Mouse (Mus musculus): ENCODE measurements at regions not wholly inside any gene's neighbourhood (a gene's known extent, or its start where the extent isn't known, plus 50 kb on each side); places are given as distances from the start of the nearest gene placed in this dataset.

- 77% methylated on average over 3 of the region's 3 CpGs for WGBS
- Histone ChIP-seq H3K4me3 (no peak overlapping the region), H3K4me2 (no peak overlapping the region), H3K27ac (ENCODE audit: poor library complexity, severe bottlenecking) (no peak overlapping the region), H3K36me3 (no peaks in the 10 kb centered on the region), H3K27me3 (replicated peaks) (no peaks in the 10 kb centered on the region), H3K9ac (no peak overlapping the region), H3K9me3 (replicated peaks) (no peaks in the 10 kb centered on the region), H3K4me1 (replicated peaks) (peaks cover 4% of the 10 kb centered on the region; the same call in 1 of the 2 replicates)
- no peak for ATAC-seq (ENCODE audit: insufficient number of reproducible peaks, low FRiP score)
Measured at GRCm38 (mm10) chr1:105094500-105094899, 262.0 kb downstream of the Rnf152 start.

DNA sequence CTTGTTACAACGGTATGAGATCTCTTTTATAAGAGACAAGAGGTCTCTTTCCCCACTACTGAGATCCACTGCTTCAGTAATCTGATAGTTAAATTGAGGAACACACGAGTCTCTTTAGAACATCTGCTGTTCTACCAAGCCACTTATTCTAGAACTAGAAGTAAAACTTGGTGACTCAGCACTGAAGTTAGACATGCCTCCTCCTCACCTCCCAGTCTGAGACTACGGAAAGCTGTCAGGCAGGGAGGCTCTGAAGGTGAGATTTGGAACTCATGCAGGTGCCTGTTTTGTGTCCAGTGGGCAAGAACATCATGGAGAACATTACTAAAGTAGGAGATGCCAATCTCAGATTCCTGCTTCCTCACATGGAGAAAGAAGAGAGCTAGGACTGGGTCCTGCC, 262.6 kb downstream of the Rnf152 start:
- Histone ChIP-seq H3K27me3 (replicated peaks) (no peaks in the 10 kb centered on the region), H3K4me2 (no peak overlapping the region), H3K9me3 (replicated peaks) (no peaks in the 10 kb centered on the region), H3K27ac (ENCODE audit: poor library complexity, severe bottlenecking) (no peak overlapping the region), H3K36me3 (no peaks in the 10 kb centered on the region), H3K4me1 (replicated peaks) (peaks cover 4% of the 10 kb centered on the region; the same call in 1 of the 2 replicates), H3K4me3 (no peak overlapping the region), H3K9ac (no peak overlapping the region)
- ATAC-seq (ENCODE audit: insufficient number of reproducible peaks, low FRiP score): no peak
- 72% methylated on average over 3 of the region's 3 CpGs for WGBS

DNA sequence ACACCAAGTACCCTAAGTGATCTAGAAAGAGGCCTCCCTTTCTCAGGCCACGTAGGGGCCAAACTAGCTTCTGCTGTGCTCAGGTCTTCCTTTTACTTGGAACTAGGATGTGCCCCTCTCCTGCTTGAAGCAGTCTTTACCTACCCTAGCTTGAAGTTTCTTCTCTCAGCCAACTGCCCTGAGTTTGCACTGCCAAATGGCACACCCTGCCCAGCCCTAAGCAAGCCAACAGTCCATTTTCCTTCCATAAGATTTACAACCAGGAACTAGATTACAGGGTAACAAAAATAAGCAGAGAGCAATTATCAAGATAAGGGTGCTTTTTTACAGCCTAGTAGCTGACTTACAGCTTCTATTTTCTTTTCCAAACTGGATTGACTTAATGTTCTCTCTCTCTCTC, 263.5 kb downstream of the Rnf152 start:
- no peak overlapping the region for H3K4me2 ChIP-seq
- no peak overlapping the region for H3K9ac ChIP-seq
- no peak for ATAC-seq (ENCODE audit: insufficient number of reproducible peaks, low FRiP score)
- H3K9me3 ChIP-seq (replicated peaks): no peaks in the 10 kb centered on the region
- no peaks in the 10 kb centered on the region for H3K27me3 ChIP-seq (replicated peaks)
- 48% methylated on average over 1 of the region's 1 CpGs for WGBS
- peaks cover 4% of the 10 kb centered on the region; the same call in 1 of the 2 replicates for H3K4me1 ChIP-seq (replicated peaks)
- H3K27ac ChIP-seq (ENCODE audit: poor library complexity, severe bottlenecking): no peak overlapping the region
- H3K4me3 ChIP-seq: no peak overlapping the region
- no peaks in the 10 kb centered on the region for H3K36me3 ChIP-seq

GRCm38 (mm10) chr1:105092309-105092904, 264.1 kb downstream of the Rnf152 start:
- Histone ChIP-seq H3K4me3 (no peak overlapping the region), H3K4me2 (no peak overlapping the region), H3K36me3 (no peaks in the 10 kb centered on the region), H3K9me3 (replicated peaks) (no peaks in the 10 kb centered on the region), H3K4me1 (replicated peaks) (peaks cover 4% of the 10 kb centered on the region; the same call in 1 of the 2 replicates), H3K9ac (no peak overlapping the region), H3K27ac (ENCODE audit: poor library complexity, severe bottlenecking) (no peak overlapping the region), H3K27me3 (replicated peaks) (no peaks in the 10 kb centered on the region)
- 20% methylated on average over 6 of the region's 6 CpGs for WGBS
- ATAC-seq (ENCODE audit: insufficient number of reproducible peaks, low FRiP score): no peak

- Histone ChIP-seq H3K36me3 (no peaks in the 10 kb centered on the region), H3K4me2 (no peak overlapping the region), H3K9ac (no peak overlapping the region), H3K27me3 (replicated peaks) (no peaks in the 10 kb centered on the region), H3K4me3 (no peak overlapping the region), H3K9me3 (replicated peaks) (no peaks in the 10 kb centered on the region), H3K27ac (ENCODE audit: poor library complexity, severe bottlenecking) (no peak overlapping the region), H3K4me1 (replicated peaks) (peaks cover 4% of the 10 kb centered on the region; the same call in 1 of the 2 replicates)
- 75% methylated on average over 7 of the region's 7 CpGs for WGBS
- no peak for ATAC-seq (ENCODE audit: insufficient number of reproducible peaks, low FRiP score)
Measured at GRCm38 (mm10) chr1:105088765-105089520, 267.6 kb downstream of the Rnf152 start.

- no peak overlapping the region for H3K9ac ChIP-seq
- 82% methylated on average over 1 of the region's 1 CpGs for WGBS
- no peak overlapping the region for H3K27ac ChIP-seq (ENCODE audit: poor library complexity, severe bottlenecking)
- H3K36me3 ChIP-seq: no peaks in the 10 kb centered on the region
- H3K27me3 ChIP-seq (replicated peaks): no peaks in the 10 kb centered on the region
- no peaks in the 10 kb centered on the region for H3K4me1 ChIP-seq (replicated peaks)
- no peaks in the 10 kb centered on the region for H3K9me3 ChIP-seq (replicated peaks)
- no peak overlapping the region for H3K4me3 ChIP-seq
- no peak overlapping the region for H3K4me2 ChIP-seq
- no peak for ATAC-seq (ENCODE audit: insufficient number of reproducible peaks, low FRiP score)
Measured at GRCm38 (mm10) chr1:105087623-105088022, 268.9 kb downstream of the Rnf152 start.

DNA sequence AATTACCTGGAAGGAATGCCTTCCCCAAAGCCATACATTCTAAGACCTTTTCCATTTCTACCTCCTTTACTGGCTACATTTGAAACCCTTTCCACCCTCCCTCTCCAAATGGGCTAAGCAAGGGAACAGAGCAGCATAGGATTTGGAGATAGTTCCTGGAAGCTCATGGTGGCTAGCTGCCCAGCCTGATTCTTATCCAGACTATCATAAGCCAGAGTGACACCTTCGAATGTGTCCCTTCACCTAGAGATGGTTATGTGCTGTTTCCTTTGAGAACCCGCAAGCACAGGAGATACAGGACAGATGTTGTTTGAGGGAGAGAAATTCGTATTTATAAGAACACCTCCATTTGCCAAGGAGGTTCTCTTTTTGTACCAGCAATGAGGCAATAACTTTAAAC, 272.0 kb downstream of the Rnf152 start:
- H3K9me3 ChIP-seq (replicated peaks): no peaks in the 10 kb centered on the region
- H3K4me1 ChIP-seq (replicated peaks): no peaks in the 10 kb centered on the region
- no peak overlapping the region for H3K4me2 ChIP-seq
- H3K27me3 ChIP-seq (replicated peaks): no peaks in the 10 kb centered on the region
- no peak overlapping the region for H3K4me3 ChIP-seq
- no peak for ATAC-seq (ENCODE audit: insufficient number of reproducible peaks, low FRiP score)
- H3K27ac ChIP-seq (ENCODE audit: poor library complexity, severe bottlenecking): no peak overlapping the region
- 78% methylated on average over 3 of the region's 3 CpGs for WGBS
- no peak overlapping the region for H3K9ac ChIP-seq
- no peaks in the 10 kb centered on the region for H3K36me3 ChIP-seq

- H3K4me2 ChIP-seq: no peak overlapping the region
- no peaks in the 10 kb centered on the region for H3K36me3 ChIP-seq
- H3K9me3 ChIP-seq (replicated peaks): no peaks in the 10 kb centered on the region
- 72% methylated on average over 6 of the region's 6 CpGs for WGBS
- ATAC-seq (ENCODE audit: insufficient number of reproducible peaks, low FRiP score): no peak
- no peaks in the 10 kb centered on the region for H3K4me1 ChIP-seq (replicated peaks)
- no peak overlapping the region for H3K4me3 ChIP-seq
- H3K27ac ChIP-seq (ENCODE audit: poor library complexity, severe bottlenecking): no peak overlapping the region
- H3K27me3 ChIP-seq (replicated peaks): no peaks in the 10 kb centered on the region
- no peak overlapping the region for H3K9ac ChIP-seq
Measured at GRCm38 (mm10) chr1:105083551-105084103, 272.9 kb downstream of the Rnf152 start.

GRCm38 (mm10) chr1:105082823-105083550, 273.5 kb downstream of the Rnf152 start:
- WGBS: 84% methylated on average over 2 of the region's 2 CpGs
- no peaks in the 10 kb centered on the region for H3K27me3 ChIP-seq (replicated peaks)
- H3K36me3 ChIP-seq: no peaks in the 10 kb centered on the region
- no peak overlapping the region for H3K4me2 ChIP-seq
- H3K9ac ChIP-seq: no peak overlapping the region
- no peak overlapping the region for H3K27ac ChIP-seq (ENCODE audit: poor library complexity, severe bottlenecking)
- no peak overlapping the region for H3K4me3 ChIP-seq
- H3K4me1 ChIP-seq (replicated peaks): no peaks in the 10 kb centered on the region
- ATAC-seq (ENCODE audit: insufficient number of reproducible peaks, low FRiP score): no peak
- H3K9me3 ChIP-seq (replicated peaks): no peaks in the 10 kb centered on the region

DNA sequence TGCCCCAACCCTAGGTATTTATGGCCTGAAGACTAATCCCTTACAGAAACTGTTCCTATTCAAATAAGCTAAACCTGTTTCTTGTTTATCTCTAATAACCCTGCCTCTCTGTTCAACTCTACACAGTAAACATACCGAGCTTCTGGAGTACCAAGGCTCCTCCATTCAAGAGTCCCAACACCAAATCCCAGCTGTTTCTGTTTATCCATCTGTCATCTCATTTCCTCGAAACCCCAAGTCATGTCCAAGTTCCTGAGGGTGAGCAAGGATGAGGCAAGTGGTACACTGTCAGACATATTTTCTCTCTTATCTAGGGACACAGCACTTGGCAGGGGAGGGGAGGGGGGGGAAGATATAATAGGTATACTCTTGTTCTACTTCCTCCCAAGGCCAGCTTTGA, 274.6 kb downstream of the Rnf152 start:
- no peak for ATAC-seq (ENCODE audit: insufficient number of reproducible peaks, low FRiP score)
- Histone ChIP-seq H3K9ac (no peak overlapping the region), H3K4me2 (no peak overlapping the region), H3K4me3 (no peak overlapping the region), H3K4me1 (replicated peaks) (no peaks in the 10 kb centered on the region), H3K27ac (ENCODE audit: poor library complexity, severe bottlenecking) (no peak overlapping the region), H3K27me3 (replicated peaks) (no peaks in the 10 kb centered on the region), H3K36me3 (no peaks in the 10 kb centered on the region), H3K9me3 (replicated peaks) (no peaks in the 10 kb centered on the region)
- WGBS: 45% methylated on average over 2 of the region's 2 CpGs

DNA sequence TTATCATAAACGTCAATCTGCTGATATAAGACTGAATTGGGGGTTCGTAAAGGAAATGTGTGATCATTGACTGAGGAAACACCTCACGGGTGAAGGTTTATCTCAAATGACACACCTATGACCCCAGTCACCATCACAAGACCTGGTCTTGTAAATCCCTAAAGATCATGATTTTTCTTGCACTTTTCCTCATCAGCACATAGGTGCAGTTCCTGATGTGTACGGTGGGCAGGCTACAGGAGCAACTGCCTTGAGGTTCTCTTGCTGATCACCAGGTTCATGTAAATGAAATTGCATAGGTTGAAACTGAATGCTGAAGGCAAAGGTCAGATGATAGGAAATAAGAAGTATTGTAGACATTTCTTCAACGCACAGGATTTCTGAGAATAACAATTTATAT, 277.1 kb downstream of the Rnf152 start:
- no peak overlapping the region for H3K27ac ChIP-seq (ENCODE audit: poor library complexity, severe bottlenecking)
- ATAC-seq (ENCODE audit: insufficient number of reproducible peaks, low FRiP score): no peak
- WGBS: 74% methylated on average over 5 of the region's 5 CpGs
- H3K27me3 ChIP-seq (replicated peaks): no peaks in the 10 kb centered on the region
- no peak overlapping the region for H3K9ac ChIP-seq
- H3K4me3 ChIP-seq: no peak overlapping the region
- no peaks in the 10 kb centered on the region for H3K36me3 ChIP-seq
- no peaks in the 10 kb centered on the region for H3K4me1 ChIP-seq (replicated peaks)
- no peaks in the 10 kb centered on the region for H3K9me3 ChIP-seq (replicated peaks)
- H3K4me2 ChIP-seq: no peak overlapping the region
